Mouse (Mus musculus): ENCODE measurements at regions not wholly inside any gene's neighbourhood (a gene's known extent, or its start where the extent isn't known, plus 50 kb on each side); places are given as distances from the start of the nearest gene placed in this dataset.

DNA sequence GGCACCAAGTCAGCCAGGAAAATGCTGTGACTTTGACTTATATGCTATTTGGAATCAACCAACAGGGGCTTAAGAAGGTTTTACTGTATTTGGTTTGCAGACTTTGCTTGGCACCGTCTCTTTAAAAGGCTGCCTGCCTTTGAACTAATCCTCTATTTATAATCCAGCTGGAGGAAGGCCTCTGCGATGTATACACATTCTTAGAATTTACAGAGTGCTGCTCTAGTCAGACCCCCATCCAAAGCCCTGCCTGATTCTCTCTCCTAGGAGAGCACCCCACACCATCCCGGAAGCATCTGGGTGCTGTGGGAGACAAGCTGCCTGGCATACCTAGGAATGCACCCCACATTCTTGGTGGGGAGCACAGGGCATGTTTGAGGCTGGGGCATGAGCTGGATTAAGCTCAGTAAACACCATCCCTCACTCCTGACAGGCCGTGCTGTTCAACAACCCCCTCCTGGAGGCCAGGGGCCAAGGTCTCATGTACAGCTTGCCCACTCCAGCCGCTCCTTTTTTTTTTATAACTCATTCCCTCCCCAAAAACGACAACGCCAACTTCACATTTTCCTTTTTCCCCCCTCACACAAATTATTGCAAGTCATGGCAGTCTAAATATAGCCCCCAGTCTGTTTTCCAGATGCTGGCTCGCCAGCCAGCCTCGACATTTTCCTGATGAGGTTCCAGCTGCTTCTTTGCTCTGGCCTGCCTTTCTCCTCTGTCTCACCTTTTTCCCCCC, 126.4 kb downstream of the Zfp36l1 start:
- TF ChIP-seq CTCF (IDR thresholded peaks at IDR 0.05; ENCODE audit: extremely low read depth, insufficient read length, insufficient replicate concordance, low read depth, low read length) (no peak), POLR2A (IDR thresholded peaks at IDR 0.05; ENCODE audit: low read depth, low read length) (no peak)

Data from small intestine, adult 2 months (tissue).